Mouse (Mus musculus) ES-Bruce4 (cell line): ENCODE results near the gene Frat1. TPM values are rescaled to one million over a fixed set of nuclear protein-coding genes. Genes with fewer than 3 reads are reported as not detected.

ENCODE experiments used
- H3K27ac ChIP-seq: 2 replicates; pipeline ENCODE4 v1.5.1; 2012; ENCODE audit warnings: low read length, inconsistent platforms; ENCODE audit not compliant: insufficient read depth
- H3K27me3 ChIP-seq: 2 replicates; pipeline ENCODE4 v1.6.1; 2012; ENCODE audit warnings: mild to moderate bottlenecking, low read length, inconsistent platforms; ENCODE audit not compliant: control insufficient read depth, poor library complexity, insufficient read depth, severe bottlenecking
- H3K36me3 ChIP-seq: 2 replicates; pipeline ENCODE4 v1.6.1; 2012; ENCODE audit warnings: inconsistent platforms, mild to moderate bottlenecking, low read length, moderate library complexity; ENCODE audit not compliant: control insufficient read depth, poor library complexity, insufficient read depth, severe bottlenecking
- H3K4me1 ChIP-seq: one replicate; pipeline ENCODE4 v1.8.1; 2011; ENCODE audit warnings: low read length; ENCODE audit not compliant: control insufficient read depth, insufficient read depth
- H3K4me3 ChIP-seq: 2 replicates; pipeline ENCODE4 v1.5.1; 2011; ENCODE audit warnings: low read depth, mild to moderate bottlenecking, low read length
- H3K9ac ChIP-seq: 2 replicates; pipeline ENCODE4 v1.6.1; 2012; ENCODE audit warnings: low read depth, mild to moderate bottlenecking, inconsistent platforms; ENCODE audit not compliant: poor library complexity, severe bottlenecking
- H3K9me3 ChIP-seq: replicated peaks from 2 replicates; pipeline ENCODE4 v1.6.1; 2012; ENCODE audit warnings: mild to moderate bottlenecking, low read length, inconsistent platforms; ENCODE audit not compliant: control insufficient read depth, poor library complexity, insufficient read depth, severe bottlenecking
- CTCF ChIP-seq: IDR thresholded peaks from one replicate; pipeline ENCODE4 v1.8.1; 2011; ENCODE audit warnings: low read depth, low read length
- EP300 ChIP-seq: IDR thresholded peaks from 2 replicates; pipeline ENCODE4 v1.6.1; 2011; ENCODE audit warnings: low read depth, low read length; ENCODE audit not compliant: insufficient read depth
- POLR2A ChIP-seq: IDR thresholded peaks from one replicate; pipeline ENCODE4 v1.8.1; 2011; ENCODE audit warnings: low read length; ENCODE audit not compliant: insufficient read depth
- polyA plus RNA-seq: library from polyadenylated mRNA; stranded (reverse); fragments of >200 nt; gene quantifications from 2 replicates; pipeline ENCODE4 v1.2.4, GENCODE M21; 2011; ENCODE audit warnings: low read depth; ENCODE audit not compliant: missing spikeins, insufficient read depth, insufficient read length

The Frat1 gene
- polyA plus RNA-seq, 1 experiment: 2.1 TPM

- Histone ChIP-seq H3K36me3 (no peaks in the 10 kb centered on the region), H3K9me3 (no peaks in the 10 kb centered on the region), H3K4me3 (peak overlapping the region; percentile 58), H3K4me1 (no peaks in the 10 kb centered on the region), H3K27me3 (no peaks in the 10 kb centered on the region), H3K9ac (peak overlapping the region; percentile 72), H3K27ac (no peak overlapping the region)
- TF ChIP-seq POLR2A (no peak), CTCF (no peak), EP300 (no peak)
Measured at GRCm38 (mm10) chr19:41831101-41831570, 1.4 kb downstream of the Frat1 start.

GRCm38 (mm10) chr19:41831718-41832391 is 2.1 kb downstream of the Frat1 start:
- TF ChIP-seq POLR2A (no peak), CTCF (no peak), EP300 (peak; percentile 57; the same call in 1 of the 2 replicates)
- Histone ChIP-seq H3K9ac (no peak overlapping the region), H3K36me3 (no peaks in the 10 kb centered on the region), H3K4me1 (no peaks in the 10 kb centered on the region), H3K27ac (no peak overlapping the region), H3K4me3 (peak overlapping the region; percentile 45), H3K9me3 (no peaks in the 10 kb centered on the region), H3K27me3 (no peaks in the 10 kb centered on the region)

GRCm38 (mm10) chr19:41832501-41833201 is 2.9 kb downstream of the Frat1 start:
- TF ChIP-seq CTCF: no peak
- no peak for TF ChIP-seq EP300
- H3K36me3 ChIP-seq: no peaks in the 10 kb centered on the region
- no peaks in the 10 kb centered on the region for H3K27me3 ChIP-seq
- H3K4me1 ChIP-seq: no peaks in the 10 kb centered on the region
- H3K9me3 ChIP-seq: no peaks in the 10 kb centered on the region
- no peak overlapping the region for H3K27ac ChIP-seq
- no peak overlapping the region for H3K9ac ChIP-seq
- no peak overlapping the region for H3K4me3 ChIP-seq

GRCm38 (mm10) chr19:41835407-41835806 is 5.6 kb downstream of the Frat1 start:
- Histone ChIP-seq H3K27ac (no peak overlapping the region), H3K27me3 (no peaks in the 10 kb centered on the region), H3K36me3 (no peaks in the 10 kb centered on the region), H3K9ac (no peak overlapping the region), H3K9me3 (no peaks in the 10 kb centered on the region), H3K4me3 (no peak overlapping the region), H3K4me1 (no peaks in the 10 kb centered on the region)
- no peak for TF ChIP-seq CTCF

- TF ChIP-seq POLR2A (no peak), CTCF (no peak), EP300 (no peak)
- no peaks in the 10 kb centered on the region for H3K4me1 ChIP-seq
- H3K27me3 ChIP-seq: no peaks in the 10 kb centered on the region
- H3K9ac ChIP-seq: no peak overlapping the region
- H3K4me3 ChIP-seq: no peak overlapping the region
- H3K27ac ChIP-seq: no peak overlapping the region
- H3K9me3 ChIP-seq: no peaks in the 10 kb centered on the region
- no peaks in the 10 kb centered on the region for H3K36me3 ChIP-seq
Measured at GRCm38 (mm10) chr19:41835816-41836215, 6.0 kb downstream of the Frat1 start.

GRCm38 (mm10) chr19:41836719-41837118 is 6.9 kb downstream of the Frat1 start:
- H3K27me3 ChIP-seq: no peaks in the 10 kb centered on the region
- no peaks in the 10 kb centered on the region for H3K4me1 ChIP-seq
- H3K9me3 ChIP-seq: no peaks in the 10 kb centered on the region
- H3K4me3 ChIP-seq: no peak overlapping the region
- TF ChIP-seq POLR2A: no peak
- TF ChIP-seq CTCF: no peak
- no peak for TF ChIP-seq EP300
- H3K36me3 ChIP-seq: no peaks in the 10 kb centered on the region
- no peak overlapping the region for H3K9ac ChIP-seq
- no peak overlapping the region for H3K27ac ChIP-seq
